ENCODE assay signal across 8 mouse cellular contexts in the genomic region with DNA sequence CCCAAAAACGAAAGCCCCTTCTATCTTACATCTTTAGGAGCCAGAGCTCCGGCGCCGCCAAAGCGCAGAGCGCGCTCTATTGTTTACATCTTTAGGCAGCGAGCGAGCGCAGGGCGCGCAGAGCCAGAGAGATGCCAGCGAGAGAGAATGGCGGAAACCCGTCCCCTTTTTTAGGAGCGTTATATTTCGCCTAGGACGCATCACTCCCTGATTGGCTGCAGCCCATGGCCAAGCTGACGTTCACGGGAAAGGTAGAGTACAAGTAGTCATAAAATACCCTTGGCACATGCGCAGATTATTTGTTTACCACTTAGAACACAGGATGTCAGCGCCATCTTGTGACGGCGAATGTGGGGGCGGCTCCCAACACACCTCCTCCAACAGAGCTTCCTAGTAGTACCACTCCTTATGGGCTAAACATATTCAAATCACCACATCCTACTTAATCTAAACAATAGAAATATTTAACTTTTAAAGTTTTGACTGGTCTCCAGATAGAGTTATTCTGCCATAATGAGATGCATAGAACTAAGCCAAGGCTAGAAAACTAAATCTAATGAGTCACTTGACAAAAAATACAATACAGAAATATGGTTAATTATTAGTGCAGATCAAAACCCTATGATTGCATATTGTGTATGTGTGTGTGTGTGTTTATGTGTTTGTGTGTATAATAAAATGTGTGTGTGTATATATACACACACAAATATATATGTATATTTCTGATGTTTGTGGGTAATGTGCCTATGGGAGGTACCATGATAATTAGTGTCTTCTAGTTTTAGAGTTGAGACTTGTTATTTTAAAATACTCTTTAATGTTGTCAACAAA.
DNase-seq lines count a peak whose midpoint lies in the region; ATAC-seq and TF ChIP-seq lines count a peak whose summit lies in the region.
"Not testable (repeated sequence)": the region's sequence is repeated elsewhere in the genome, so short reads cannot be mapped to it uniquely, and the experiment has no call there.

No protein-coding gene starts in this region.

- H3K4me2 ChIP-seq in hindbrain, embryonic 14.5 days (replicated peaks); lung, embryonic 14.5 days; neural tube, embryonic 11.5 days (ENCODE audit: low read depth): not testable (repeated sequence)
- peak overlapping the region; percentile 42; the same call in 1 of the 2 replicates for H3K4me2 ChIP-seq in kidney, postnatal 0 days (ENCODE audit: low read length)

- WGBS in hindbrain, embryonic 14.5 days = 45% methylated on average over 7 of the region's 25 CpGs
- WGBS in kidney, postnatal 0 days = 43% methylated on average over 8 of the region's 25 CpGs
- WGBS in lung, embryonic 14.5 days = 44% methylated on average over 4 of the region's 25 CpGs
- 55% methylated on average over 10 of the region's 25 CpGs for WGBS in neural tube, embryonic 11.5 days

- H3K36me3 ChIP-seq in hindbrain, embryonic 14.5 days (replicated peaks; ENCODE audit: control insufficient read depth, insufficient read depth); kidney, postnatal 0 days (ENCODE audit: insufficient read depth, low read length); lung, embryonic 14.5 days (ENCODE audit: insufficient read depth); neural tube, embryonic 11.5 days (ENCODE audit: control insufficient read depth, insufficient read depth, low read length): not testable (repeated sequence)

- not testable (repeated sequence) for H3K9me3 ChIP-seq in hindbrain, embryonic 14.5 days (ENCODE audit: control insufficient read depth, low read length); kidney, postnatal 0 days (replicated peaks; ENCODE audit: low read length); lung, embryonic 14.5 days (ENCODE audit: low read depth, low read length); neural tube, embryonic 11.5 days (ENCODE audit: control insufficient read depth, low read length)

- peak; percentile 56 for ATAC-seq in granulocyte monocyte progenitor cell, adult 5-6 weeks (replicated peaks; ENCODE audit: poor library complexity, severe bottlenecking)
- peak; percentile 86 for ATAC-seq in hindbrain, embryonic 14.5 days (ENCODE audit: low FRiP score)
- peak; percentile 83 for ATAC-seq in kidney, postnatal 0 days (replicated peaks; ENCODE audit: low FRiP score, low read depth)
- ATAC-seq in lung, embryonic 14.5 days (ENCODE audit: insufficient read depth) = peak; percentile 84
- ATAC-seq in neural tube, embryonic 11.5 days (ENCODE audit: insufficient read depth, low FRiP score, low TSS enrichment) = peak; percentile 86

- DNase-seq in T-cell, adult 2 months (ENCODE audit: low spot score) = peak; percentile 13
- peak; percentile 20 for DNase-seq in embryo, embryonic 9.5 days (ENCODE audit: extremely low spot score)
- not testable (repeated sequence) for DNase-seq in hindbrain, embryonic 14.5 days (ENCODE audit: low spot score)
- DNase-seq in kidney, postnatal 0 days (ENCODE audit: low spot score) = peak; percentile 49
- DNase-seq in lung, embryonic 14.5 days = peak; percentile 36
- peak; percentile 23 for DNase-seq in neural tube, embryonic 11.5 days (ENCODE audit: low spot score)
- peak; percentile 5 for DNase-seq in yolk sac, embryonic 10.5 days (ENCODE audit: low spot score)

- not testable (repeated sequence) for TF ChIP-seq CTCF in kidney, postnatal 0 days (IDR thresholded peaks at IDR 0.05; ENCODE audit: low read depth)
- TF ChIP-seq CTCF in lung, embryonic 14.5 days (IDR thresholded peaks at IDR 0.05; ENCODE audit: low read depth) = peak; percentile 20; the same call in 1 of the 2 replicates

- peak overlapping the region; percentile 24 for H3K4me3 ChIP-seq in hindbrain, embryonic 14.5 days (replicated peaks; ENCODE audit: low read length)
- H3K4me3 ChIP-seq in kidney, postnatal 0 days (replicated peaks; ENCODE audit: low read depth, low read length) = peak overlapping the region; percentile 20; the same call in 1 of the 2 replicates
- peak overlapping the region; percentile 25 for H3K4me3 ChIP-seq in lung, embryonic 14.5 days (ENCODE audit: low read depth, low read length)
- peak overlapping the region; percentile 25; the same call in 1 of the 2 replicates for H3K4me3 ChIP-seq in neural tube, embryonic 11.5 days (ENCODE audit: low read depth, low read length)

- not testable (repeated sequence) for H3K4me1 ChIP-seq in hindbrain, embryonic 14.5 days (replicated peaks; ENCODE audit: control insufficient read depth, insufficient read depth, low read length); kidney, postnatal 0 days (replicated peaks; ENCODE audit: insufficient read depth, low read length); lung, embryonic 14.5 days (ENCODE audit: insufficient read depth); neural tube, embryonic 11.5 days (ENCODE audit: control insufficient read depth, insufficient read depth, low read length)

- H3K9ac ChIP-seq in hindbrain, embryonic 14.5 days; kidney, postnatal 0 days (ENCODE audit: low read depth, low read length); lung, embryonic 14.5 days; neural tube, embryonic 11.5 days (ENCODE audit: low read length): not testable (repeated sequence)

- not testable (repeated sequence) for H3K27ac ChIP-seq in hindbrain, embryonic 14.5 days; kidney, postnatal 0 days; lung, embryonic 14.5 days (ENCODE audit: low read depth); neural tube, embryonic 11.5 days (ENCODE audit: low read depth, low read length)

- not testable (repeated sequence) for H3K27me3 ChIP-seq in hindbrain, embryonic 14.5 days (ENCODE audit: control insufficient read depth, insufficient read depth, low read length); kidney, postnatal 0 days (ENCODE audit: insufficient read depth, low read length); lung, embryonic 14.5 days (ENCODE audit: insufficient read depth, low read length); neural tube, embryonic 11.5 days (ENCODE audit: control insufficient read depth, insufficient read depth, low read length)
